ENCODE assay signal across 17 mouse cellular contexts in genomic region chr9:45634978-45635377, GRCm38 (mm10).
A peak's percentile ranks its signal among the peaks of the same experiment; 100 is the strongest.
DNase-seq lines count a peak whose midpoint lies in the region; ATAC-seq and TF ChIP-seq lines count a peak whose summit lies in the region.
"Had no signal": no experiment of that assay in that cellular context is flagged by ENCODE, and none has a peak within 500 bp of the region (broad histone marks: within the 10 kb centered on the region; RNA-seq: fewer than 3 reads in every experiment).

No protein-coding gene starts in this region.

- no peak for DNase-seq in midbrain, embryonic 10.5 days (ENCODE audit: low spot score)
- no peak for DNase-seq in midbrain, embryonic 14.5 days
- DNase-seq in retina, postnatal 1 day: peak; percentile 88
- no peak for DNase-seq in kidney, adult 2 months
- DNase-seq: cerebellum, adult 9-10 months; gastrocnemius, postnatal 25 days; kidney, postnatal 36 days; liver, postnatal 0 days; lung, postnatal 10 days; right cerebral cortex, postnatal 4 days; thymus, adult 2 months had no signal

- no peak overlapping the region for H3K27ac ChIP-seq in heart, embryonic 13.5 days (replicated peaks)
- H3K27ac ChIP-seq in heart, embryonic 12.5 days (ENCODE audit: poor library complexity, severe bottlenecking): no peak overlapping the region
- 0 out of 2 replicates have a peak overlapping the region, but pooled peaks have one; percentile 23 for H3K27ac ChIP-seq in midbrain, embryonic 10.5 days (replicated peaks)
- no peak overlapping the region for H3K27ac ChIP-seq in midbrain, embryonic 14.5 days (replicated peaks; ENCODE audit: low read depth, low read length)
- peak overlapping the region; percentile 51; the same call in 1 of the 2 replicates for H3K27ac ChIP-seq in forebrain, embryonic 16.5 days (ENCODE audit: low read length)
- no peak overlapping the region for H3K27ac ChIP-seq in kidney, adult 2 months (ENCODE audit: insufficient read depth, low read depth, low read length)
- H3K27ac ChIP-seq: embryonic facial prominence, embryonic 12.5 days; neural tube, embryonic 13.5 days had no signal

- H3K27me3 ChIP-seq in heart, embryonic 13.5 days (replicated peaks): peaks cover 21% of the 10 kb centered on the region; the same call in 1 of the 2 replicates
- 0 out of 2 replicates have a peak, but pooled peaks cover 5% of the 10 kb centered on the region for H3K27me3 ChIP-seq in heart, embryonic 12.5 days (replicated peaks)
- H3K27me3 ChIP-seq in midbrain, embryonic 10.5 days (ENCODE audit: low read depth, poor library complexity, severe bottlenecking): no peaks in the 10 kb centered on the region
- no peaks in the 10 kb centered on the region for H3K27me3 ChIP-seq in midbrain, embryonic 14.5 days (ENCODE audit: control insufficient read depth, insufficient read depth, low read length)
- H3K27me3 ChIP-seq in forebrain, embryonic 16.5 days (replicated peaks; ENCODE audit: control insufficient read depth, insufficient read depth, low read length): no peaks in the 10 kb centered on the region
- no peaks in the 10 kb centered on the region for H3K27me3 ChIP-seq in kidney, adult 2 months (replicated peaks; ENCODE audit: control insufficient read depth, insufficient read depth, low read length)
- H3K27me3 ChIP-seq: embryonic facial prominence, embryonic 12.5 days; neural tube, embryonic 13.5 days had no signal

- H3K9ac ChIP-seq in heart, embryonic 13.5 days: no peak overlapping the region
- no peak overlapping the region for H3K9ac ChIP-seq in heart, embryonic 12.5 days
- H3K9ac ChIP-seq in midbrain, embryonic 14.5 days (replicated peaks; ENCODE audit: low read length): no peak overlapping the region
- H3K9ac ChIP-seq in forebrain, embryonic 16.5 days (replicated peaks; ENCODE audit: low read depth, low read length): no peak overlapping the region
- H3K9ac ChIP-seq: embryonic facial prominence, embryonic 12.5 days; liver, postnatal 0 days; neural tube, embryonic 13.5 days had no signal

- TF ChIP-seq POLR2A in kidney, adult 2 months (IDR thresholded peaks at IDR 0.05; ENCODE audit: low read depth, low read length): no peak

- no peak for TF ChIP-seq CTCF in kidney, adult 2 months (conservative IDR thresholded peaks at IDR 0.05; ENCODE audit: insufficient read depth, insufficient read length, low read depth, low read length)

- WGBS in heart, embryonic 13.5 days: 50% methylated on average over 4 of the region's 4 CpGs
- 53% methylated on average over 4 of the region's 4 CpGs for WGBS in heart, embryonic 12.5 days
- WGBS in midbrain, embryonic 10.5 days: 81% methylated on average over 4 of the region's 4 CpGs
- 63% methylated on average over 4 of the region's 4 CpGs for WGBS in midbrain, embryonic 14.5 days
- WGBS in forebrain, embryonic 16.5 days: 42% methylated on average over 4 of the region's 4 CpGs
- WGBS in kidney, adult 2 months: 80% methylated on average over 4 of the region's 4 CpGs

- ATAC-seq in heart, embryonic 13.5 days (ENCODE audit: extremely low read depth, insufficient number of reproducible peaks, low FRiP score, low TSS enrichment): peak; percentile 14; the same call in 1 of the 2 replicates
- ATAC-seq in heart, embryonic 12.5 days (ENCODE audit: insufficient number of reproducible peaks, low FRiP score): no peak
- no peak for ATAC-seq in midbrain, embryonic 14.5 days (ENCODE audit: low FRiP score, low TSS enrichment)
- ATAC-seq in forebrain, embryonic 16.5 days: no peak
- ATAC-seq: liver, postnatal 0 days had no signal

- no peak overlapping the region for H3K4me3 ChIP-seq in heart, embryonic 13.5 days
- no peak overlapping the region for H3K4me3 ChIP-seq in heart, embryonic 12.5 days
- no peak overlapping the region for H3K4me3 ChIP-seq in midbrain, embryonic 10.5 days
- no peak overlapping the region for H3K4me3 ChIP-seq in midbrain, embryonic 14.5 days (replicated peaks; ENCODE audit: low read depth, low read length)
- H3K4me3 ChIP-seq in forebrain, embryonic 16.5 days (replicated peaks; ENCODE audit: low read length): no peak overlapping the region
- no peak overlapping the region for H3K4me3 ChIP-seq in kidney, adult 2 months (ENCODE audit: insufficient read depth, low read depth, low read length)
- H3K4me3 ChIP-seq: embryonic facial prominence, embryonic 12.5 days; hindbrain, embryonic 10.5 days; neural tube, embryonic 13.5 days had no signal

- no peaks in the 10 kb centered on the region for H3K36me3 ChIP-seq in heart, embryonic 13.5 days
- H3K36me3 ChIP-seq in heart, embryonic 12.5 days: no peaks in the 10 kb centered on the region
- no peaks in the 10 kb centered on the region for H3K36me3 ChIP-seq in midbrain, embryonic 10.5 days
- no peaks in the 10 kb centered on the region for H3K36me3 ChIP-seq in midbrain, embryonic 14.5 days (ENCODE audit: control insufficient read depth, insufficient read depth, low read length)
- no peaks in the 10 kb centered on the region for H3K36me3 ChIP-seq in forebrain, embryonic 16.5 days (ENCODE audit: control insufficient read depth, insufficient read depth)
- no peaks in the 10 kb centered on the region for H3K36me3 ChIP-seq in kidney, adult 2 months (ENCODE audit: control insufficient read depth, insufficient read depth, low read length)
- H3K36me3 ChIP-seq: embryonic facial prominence, embryonic 12.5 days; hindbrain, embryonic 10.5 days; neural tube, embryonic 13.5 days had no signal

- no peak overlapping the region for H3K4me2 ChIP-seq in heart, embryonic 13.5 days
- H3K4me2 ChIP-seq in heart, embryonic 12.5 days: no peak overlapping the region
- no peak overlapping the region for H3K4me2 ChIP-seq in midbrain, embryonic 14.5 days (ENCODE audit: low read length)
- H3K4me2 ChIP-seq in forebrain, embryonic 16.5 days (ENCODE audit: low read length): no peak overlapping the region
- H3K4me2 ChIP-seq: embryonic facial prominence, embryonic 12.5 days; neural tube, embryonic 13.5 days had no signal

- H3K9me3 ChIP-seq in heart, embryonic 13.5 days: no peaks in the 10 kb centered on the region
- no peaks in the 10 kb centered on the region for H3K9me3 ChIP-seq in heart, embryonic 12.5 days (replicated peaks)
- no peaks in the 10 kb centered on the region for H3K9me3 ChIP-seq in midbrain, embryonic 10.5 days (replicated peaks)
- H3K9me3 ChIP-seq in midbrain, embryonic 14.5 days (ENCODE audit: control insufficient read depth, low read length): no peaks in the 10 kb centered on the region
- H3K9me3 ChIP-seq in forebrain, embryonic 16.5 days (ENCODE audit: control insufficient read depth, low read length): no peaks in the 10 kb centered on the region
- H3K9me3 ChIP-seq: embryonic facial prominence, embryonic 12.5 days; hindbrain, embryonic 10.5 days; neural tube, embryonic 13.5 days had no signal

- H3K4me1 ChIP-seq in heart, embryonic 13.5 days: peaks cover 12% of the 10 kb centered on the region
- peaks cover 11% of the 10 kb centered on the region for H3K4me1 ChIP-seq in heart, embryonic 12.5 days (replicated peaks)
- H3K4me1 ChIP-seq in midbrain, embryonic 10.5 days: peaks cover 14% of the 10 kb centered on the region
- H3K4me1 ChIP-seq in midbrain, embryonic 14.5 days (ENCODE audit: control insufficient read depth, insufficient read depth, low read length): peaks cover 16% of the 10 kb centered on the region
- H3K4me1 ChIP-seq in forebrain, embryonic 16.5 days (replicated peaks; ENCODE audit: control insufficient read depth, insufficient read depth, low read length): peaks cover 45% of the 10 kb centered on the region
- H3K4me1 ChIP-seq in kidney, adult 2 months (ENCODE audit: control insufficient read depth, insufficient read depth, low read length): no peaks in the 10 kb centered on the region

Comparison
In these comparisons a context has a peak if more than half of its experiments do, and no peak if none do; other contexts are left out.
1. H3K27ac ChIP-seq: peak in midbrain, embryonic 10.5 days (single experiment) and forebrain, embryonic 16.5 days (single experiment); none in heart, embryonic 13.5 days (single experiment), heart, embryonic 12.5 days (single experiment), midbrain, embryonic 14.5 days (single experiment) and kidney, adult 2 months (single experiment).